Mouse (Mus musculus): ENCODE measurements around the gene Plp2. TPM values are rescaled to one million over a fixed set of nuclear protein-coding genes. Genes with fewer than 3 reads are reported as not detected.

Gene Plp2
- total RNA-seq, 2 experiments from 2014 or later, result 14.9 to 19.3 TPM

DNA sequence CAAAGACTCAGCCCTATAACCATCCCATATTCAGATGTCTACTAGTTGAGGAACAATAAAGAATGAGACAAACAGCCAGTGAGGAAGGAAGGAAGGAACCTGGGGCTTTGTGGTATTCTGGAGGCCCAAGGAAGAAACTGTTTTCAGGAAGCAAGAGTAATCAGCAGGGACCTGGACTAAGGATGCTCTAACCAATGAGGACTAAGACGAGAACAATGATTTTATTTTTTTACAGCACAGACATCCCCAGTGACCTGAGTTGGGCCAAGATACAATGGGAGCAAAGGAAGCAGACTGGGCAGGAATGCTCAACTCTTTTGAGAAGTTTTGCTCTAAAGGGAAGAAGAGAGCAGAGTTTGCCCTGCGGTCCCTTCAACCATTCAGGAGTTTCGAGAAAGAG lies 8.3 kb downstream of the Plp2 start:
- DNase-seq (ENCODE audit: low spot score in 2 of 2), result no peak

DNA sequence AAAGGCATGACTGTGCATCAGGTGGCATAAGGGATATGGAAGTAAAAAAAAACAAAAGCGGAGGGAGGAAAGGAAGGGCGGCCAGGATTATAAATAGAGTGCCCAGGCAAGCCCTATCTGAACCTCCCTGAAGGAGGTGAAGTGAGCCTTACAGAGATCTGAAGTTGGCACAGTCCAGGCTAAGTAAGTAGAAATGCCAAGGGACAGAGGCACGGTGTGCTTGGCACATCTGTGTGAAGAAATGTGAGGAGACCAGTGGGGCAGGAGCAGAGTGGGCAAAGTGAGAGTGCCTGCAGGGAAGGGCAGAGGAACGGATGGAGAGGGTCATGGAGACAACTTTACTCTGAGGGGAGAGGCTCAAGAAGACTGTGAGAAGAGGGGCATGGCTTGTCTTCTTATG lies 10.1 kb downstream of the Plp2 start:
- no peak for DNase-seq (ENCODE audit: low spot score in 2 of 2)

DNA sequence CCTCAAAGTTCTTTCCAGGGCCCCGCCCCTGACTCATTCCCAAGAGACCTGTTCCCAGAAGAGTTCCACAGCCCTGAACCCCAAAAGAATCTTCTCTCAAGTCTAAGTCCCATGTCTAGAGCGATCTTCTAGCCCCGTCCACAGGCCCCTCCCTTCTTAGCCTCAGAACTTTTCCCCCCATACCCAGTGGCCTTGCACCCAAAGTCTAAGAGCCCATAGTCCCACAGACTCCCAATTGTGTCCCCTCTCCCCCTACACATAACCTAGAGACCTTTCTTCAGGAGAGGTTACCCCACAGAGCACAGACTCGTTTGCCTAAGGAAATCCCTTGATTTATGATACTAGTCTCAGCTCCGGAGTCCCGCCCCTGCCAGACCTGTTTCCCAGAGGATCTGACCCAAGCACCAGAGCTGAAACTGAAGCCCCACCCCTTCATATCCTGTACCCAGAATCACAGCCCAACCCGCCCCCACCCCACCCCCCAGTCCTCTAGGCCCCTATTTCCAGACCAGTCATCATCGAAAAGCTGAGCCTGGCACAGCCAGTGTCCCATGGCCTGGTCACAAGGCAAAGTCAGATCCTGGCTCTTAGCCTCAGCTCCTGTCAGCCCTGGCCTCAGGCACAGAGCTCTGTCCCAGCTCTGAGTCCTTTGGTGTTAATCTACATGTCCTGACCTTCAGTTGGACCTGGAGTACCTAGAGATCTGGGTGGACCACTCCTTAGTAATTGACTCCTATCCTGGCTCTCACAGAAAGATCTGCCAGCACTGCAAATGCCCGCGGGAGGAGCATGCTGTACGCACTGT lies 12.2 kb downstream of the Plp2 start:
- DNase-seq (ENCODE audit: low spot score in 2 of 2), result no peak

DNA sequence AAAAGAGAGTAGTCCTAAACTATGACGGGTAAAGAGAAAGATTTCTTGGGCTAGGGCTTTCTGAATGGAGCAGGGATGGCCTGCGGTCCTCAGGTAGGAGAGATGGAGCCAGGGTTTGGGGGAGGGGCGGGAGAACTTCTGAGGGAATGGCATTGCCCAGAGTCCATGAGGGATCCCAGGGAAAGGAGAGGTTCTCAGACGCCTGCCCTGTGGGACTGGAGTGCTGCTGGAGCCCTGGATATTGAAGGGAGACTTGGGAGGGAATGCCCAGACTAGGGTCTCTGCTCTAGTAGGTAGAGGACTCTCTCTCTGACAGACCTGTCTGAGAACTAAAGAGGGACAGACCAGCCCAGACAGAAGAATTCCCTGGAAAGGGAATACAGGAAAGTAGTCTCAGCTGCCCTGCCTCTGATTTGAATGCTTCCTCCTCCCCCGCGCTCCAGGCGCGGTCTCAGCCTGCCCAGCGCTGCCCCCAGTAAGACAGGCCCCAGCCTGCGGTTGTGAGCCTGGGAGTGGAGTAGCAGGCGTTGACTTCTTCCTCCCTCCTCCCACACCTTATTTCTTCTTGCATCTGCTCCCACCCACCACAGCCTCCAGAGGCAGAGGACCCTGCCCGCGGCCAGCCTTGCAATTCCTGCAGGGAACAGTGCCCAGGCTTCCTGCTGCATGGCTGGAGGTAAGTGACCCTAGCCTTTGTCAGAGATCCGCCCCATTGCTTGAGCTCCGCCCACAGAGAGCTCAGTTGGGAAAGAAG lies 13.0 kb downstream of the Plp2 start:
- DNase-seq (ENCODE audit: low spot score in 2 of 2), result no peak

DNA sequence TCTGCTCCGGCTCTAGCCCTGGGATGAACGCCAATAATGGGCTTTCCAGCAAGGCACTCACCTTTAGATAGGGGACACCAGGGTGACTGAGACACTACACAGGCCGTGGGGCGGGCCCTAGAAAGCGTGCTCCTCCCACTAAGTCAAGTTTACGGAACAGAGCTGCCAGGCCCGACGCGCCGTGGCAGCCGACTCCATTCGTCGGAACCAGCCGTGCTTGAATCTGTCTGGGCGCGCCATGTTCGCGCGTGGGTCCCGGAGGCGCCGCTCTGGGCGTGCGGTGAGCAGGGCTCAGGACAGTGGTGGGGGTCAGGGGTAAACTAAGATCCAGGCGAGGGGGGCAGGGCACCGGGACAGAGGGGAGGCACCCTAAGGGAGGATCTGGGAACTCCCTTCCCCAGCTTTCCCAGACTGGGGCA lies 14.0 kb downstream of the Plp2 start, which contains the start of gene Prickle3:
TSS of gene Prickle3 (plus strand) at position 40 of the 419 bp plus-strand sequence.
- DNase-seq (ENCODE audit: low spot score in 2 of 2), result no peak

DNA sequence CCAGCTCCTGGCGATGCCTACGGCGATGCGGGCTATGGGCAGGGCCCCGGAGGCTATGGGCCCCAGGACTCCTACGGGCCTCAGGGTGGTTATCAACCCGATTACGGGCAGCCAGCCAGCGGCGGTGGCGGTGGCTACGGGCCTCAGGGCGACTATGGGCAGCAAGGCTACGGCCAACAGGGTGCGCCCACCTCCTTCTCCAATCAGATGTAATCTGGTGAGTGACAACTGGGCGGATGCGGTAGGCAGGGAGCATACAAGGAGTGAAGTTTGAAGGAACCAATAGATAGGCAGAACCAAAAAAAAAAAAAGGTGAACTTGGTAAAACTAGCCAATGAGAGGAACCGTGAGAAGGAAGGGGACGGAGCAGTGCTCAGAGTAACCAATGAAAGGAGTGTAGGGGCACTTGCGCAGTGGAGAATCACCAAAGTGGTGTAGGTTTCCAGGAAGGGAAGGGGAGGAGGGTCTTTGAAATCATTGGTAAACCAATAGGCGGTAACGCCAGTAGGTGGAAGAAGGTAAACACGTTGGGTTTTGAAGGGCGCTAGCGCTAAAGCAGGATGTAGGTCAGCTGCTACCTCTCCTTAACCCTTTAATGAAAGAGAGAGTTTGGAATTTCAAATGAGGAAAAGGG lies 22.4 kb downstream of the Plp2 start:
- DNase-seq (ENCODE audit: low spot score in 2 of 2), result peak; percentile 65 to 69

DNA sequence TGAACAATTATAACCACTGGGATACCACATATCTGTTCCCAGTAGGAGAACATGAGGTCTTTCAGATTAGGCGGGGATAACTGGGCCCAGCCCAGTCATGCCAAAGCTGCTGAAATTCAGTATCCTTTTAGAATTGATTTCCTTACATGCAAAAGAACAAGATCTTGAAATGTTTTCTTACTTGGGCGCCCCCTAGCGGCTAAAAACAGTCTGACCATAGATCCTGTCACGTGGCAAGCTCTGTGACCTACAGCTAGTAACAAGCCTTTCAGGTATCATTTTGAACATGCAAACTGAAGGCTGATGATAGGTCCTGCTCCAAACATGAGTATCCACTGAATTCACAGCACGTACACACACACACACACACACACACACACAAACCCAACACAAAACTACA lies 25.8 kb downstream of the Plp2 start:
- peak; percentile 75 to 80 for DNase-seq (ENCODE audit: low spot score in 2 of 2)

DNA sequence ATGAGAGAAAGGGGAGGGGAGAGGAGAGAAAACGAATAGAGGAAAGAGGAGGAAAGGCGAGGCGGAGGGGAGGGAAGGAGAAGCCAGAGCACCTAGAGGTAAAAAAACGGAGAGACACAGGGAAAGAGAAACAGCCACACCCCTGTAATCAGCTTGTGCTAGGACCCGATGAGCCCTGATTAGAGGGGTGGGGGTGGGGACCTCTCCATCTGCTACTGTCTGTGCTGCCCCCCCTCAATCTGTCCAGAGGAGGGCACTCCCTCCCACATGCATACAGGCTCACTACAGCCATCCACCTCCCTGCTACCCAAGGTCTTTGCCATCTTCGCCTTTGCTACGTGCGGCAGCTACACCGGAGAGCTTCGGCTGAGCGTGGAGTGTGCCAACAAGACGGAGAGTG lies 30.4 kb downstream of the Plp2 start:
- DNase-seq (ENCODE audit: low spot score in 2 of 2), result no peak

DNA sequence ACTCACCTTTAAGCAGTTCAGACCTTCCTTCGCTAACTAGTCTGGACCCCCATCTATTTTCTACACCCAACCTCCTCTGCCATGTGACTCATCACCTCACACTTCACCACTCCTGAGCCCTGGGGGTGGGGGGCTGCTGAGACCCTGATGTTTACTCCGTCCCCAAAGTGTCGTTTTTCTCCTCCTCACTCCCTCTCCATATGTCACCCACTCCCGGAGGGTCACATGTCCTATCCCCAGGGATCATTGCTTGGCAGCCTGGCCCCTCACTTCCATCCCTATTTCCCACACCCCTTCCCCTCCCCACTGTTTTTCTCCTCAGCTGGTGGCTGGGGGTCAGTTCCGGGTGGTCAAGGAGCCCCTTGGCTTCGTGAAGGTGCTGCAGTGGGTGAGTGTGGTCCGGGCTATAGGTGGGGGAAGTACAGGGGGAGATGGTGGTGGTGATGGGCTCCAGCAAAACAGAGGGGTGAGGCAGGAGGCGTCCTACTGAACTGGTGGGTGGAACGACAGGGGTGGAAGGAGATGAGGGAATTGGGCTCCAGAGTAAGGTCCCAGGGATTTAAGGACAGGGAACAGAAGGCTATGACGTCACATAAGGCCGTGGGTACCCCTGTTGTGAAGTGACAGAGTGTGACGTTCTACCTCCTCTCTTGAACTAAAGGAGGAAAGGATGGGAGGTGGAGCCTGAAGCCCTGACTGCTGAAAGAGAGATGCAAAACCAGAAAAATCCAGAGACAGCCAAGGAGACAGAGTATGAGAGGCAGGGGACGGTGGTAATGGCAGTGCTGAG lies 31.5 kb downstream of the Plp2 start:
- DNase-seq (ENCODE audit: low spot score in 2 of 2), result no peak

DNA sequence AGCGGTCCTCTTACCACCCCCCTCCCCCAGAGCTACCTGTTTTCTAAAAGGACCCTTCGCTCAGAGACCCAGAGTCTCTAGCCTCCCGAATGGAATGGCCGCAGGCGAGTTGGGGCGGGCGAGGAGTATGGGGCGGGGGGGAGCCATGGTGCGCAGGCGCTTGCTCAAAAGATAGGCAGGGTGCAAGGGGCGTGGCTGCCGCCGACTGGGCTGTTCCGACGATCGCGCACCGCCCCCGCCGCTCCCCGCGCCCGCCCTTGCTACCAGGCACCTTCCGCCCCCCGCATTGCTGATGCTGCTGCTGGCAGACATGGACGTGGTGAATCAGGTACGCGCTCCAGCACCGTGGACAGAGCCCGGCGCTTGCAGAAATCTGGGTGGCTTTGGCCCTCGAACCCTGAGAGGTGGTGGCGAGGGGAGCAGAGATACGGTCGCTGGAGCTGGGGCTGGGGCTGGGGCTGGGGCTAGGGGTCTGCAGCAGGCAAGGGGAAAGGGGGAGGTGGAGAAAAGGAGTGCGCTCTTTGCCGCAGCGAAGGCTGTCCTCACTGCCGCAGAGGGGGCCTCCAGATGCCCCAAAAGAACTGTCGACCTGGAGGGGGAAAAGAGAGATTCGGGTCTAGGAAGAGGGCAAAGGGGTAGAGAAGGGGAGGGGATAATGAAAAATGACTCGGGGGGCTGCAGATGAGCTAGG lies 32.6 kb downstream of the Plp2 start, which contains the start of gene Syp:
TSS of gene Syp (plus strand) at position 71 of the 691 bp plus-strand sequence.
- peak; percentile 88 to 89 for DNase-seq (ENCODE audit: low spot score in 2 of 2)

DNA sequence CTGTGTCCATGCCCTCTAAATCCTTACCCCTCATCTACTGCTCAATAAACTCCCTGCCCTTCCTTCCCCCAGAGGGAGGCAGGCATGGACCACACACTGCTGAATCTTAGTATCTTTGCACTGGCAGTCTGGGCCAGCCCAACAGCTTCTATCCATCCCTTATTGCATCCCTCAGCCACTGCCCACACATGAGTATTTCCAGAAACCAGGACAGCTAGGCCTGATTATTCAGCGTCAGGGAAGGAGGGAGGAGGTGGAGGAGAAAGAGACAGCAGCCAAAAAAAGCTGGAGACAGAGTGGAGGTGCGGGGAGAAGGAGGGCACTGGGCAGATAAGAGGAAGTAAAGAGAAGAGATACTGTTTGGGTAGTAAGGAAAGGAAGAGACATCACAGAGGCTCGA lies 36.1 kb downstream of the Plp2 start:
- DNase-seq (ENCODE audit: low spot score in 2 of 2), result no peak

DNA sequence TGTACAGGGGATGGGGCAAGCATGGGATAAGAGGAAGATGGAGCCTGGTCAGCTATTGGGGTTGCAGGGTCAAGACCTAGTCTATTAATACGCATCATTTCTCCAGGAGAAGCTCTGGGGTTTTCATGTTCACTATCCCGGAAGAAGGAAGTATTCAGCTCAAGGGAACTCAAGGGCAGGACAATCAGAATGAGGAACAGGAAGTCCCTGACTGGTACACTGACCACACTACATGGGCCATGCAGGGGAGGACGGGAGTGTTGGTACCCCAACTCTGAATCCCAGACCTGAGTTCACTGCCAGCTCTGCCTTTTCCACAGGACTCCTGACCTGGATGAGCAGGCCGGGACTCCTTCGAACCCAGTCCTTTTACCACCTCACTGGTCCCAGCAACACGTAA lies 38.6 kb downstream of the Plp2 start:
- DNase-seq (ENCODE audit: low spot score in 2 of 2), result no peak

Other genes with a start within 250 kb of the Plp2 start
- under 1 TPM; 0.21 to 0.22 TPM for gene Foxp3, start 97.7 kb downstream of the Plp2 start, total RNA-seq (2021)
- gene Ppp1r3f, start 97.1 kb downstream of the Plp2 start, total RNA-seq (2021), result 10 to 100 TPM; 13.1 to 14.1 TPM
- 10 to 100 TPM; 21.3 to 23.4 TPM for gene Ccdc22, start 65.9 kb downstream of the Plp2 start, total RNA-seq (2021)
- gene Cacna1f, start 64.3 kb downstream of the Plp2 start, total RNA-seq (2021), result not detected
- gene Syp, start 32.9 kb downstream of the Plp2 start, total RNA-seq (2021), result 1,000 to 10,000 TPM; 1,418 to 1,453 TPM
- 1 to 10 TPM; 2.0 TPM for gene Prickle3, start 14.1 kb downstream of the Plp2 start, total RNA-seq (2021)
- under 1 TPM in 1 of 2 experiments, not detected in 1; 0.42 TPM for gene Magix, start 9.9 kb upstream of the Plp2 start, total RNA-seq (2021)
- 10 to 100 TPM; 35.5 to 38.4 TPM for gene Gpkow, start 25.7 kb upstream of the Plp2 start, total RNA-seq (2021)
- 10 to 100 TPM; 34.3 to 41.8 TPM for gene Wdr45, start 42.9 kb upstream of the Plp2 start, total RNA-seq (2021)
- not detected for gene Gm45208, start 50.9 kb upstream of the Plp2 start, total RNA-seq (2021)
- gene Praf2, start 57.0 kb upstream of the Plp2 start, total RNA-seq (2021), result 10 to 100 TPM; 85.0 to 98.9 TPM
- gene Ccdc120, start 79.5 kb upstream of the Plp2 start, total RNA-seq (2021), result 10 to 100 TPM; 23.0 to 24.5 TPM
- 10 to 100 TPM; 28.8 to 38.6 TPM for gene Tfe3, start 91.2 kb upstream of the Plp2 start, total RNA-seq (2021)
- 10 to 100 TPM; 86.1 to 93.0 TPM for gene Gripap1, start 118.4 kb upstream of the Plp2 start, total RNA-seq (2021)
- gene Kcnd1, start 150.9 kb upstream of the Plp2 start, total RNA-seq (2021), result 10 to 100 TPM; 11.8 to 12.0 TPM
- gene Otud5, start 170.0 kb upstream of the Plp2 start, total RNA-seq (2021), result 10 to 100 TPM; 67.3 to 67.8 TPM
- 10 to 100 TPM; 39.1 to 39.9 TPM for gene Pim2, start 206.9 kb upstream of the Plp2 start, total RNA-seq (2021)
- gene Slc35a2, start 212.6 kb upstream of the Plp2 start, total RNA-seq (2021), result 10 to 100 TPM; 46.7 to 47.4 TPM
- gene Pqbp1, start 227.9 kb upstream of the Plp2 start, total RNA-seq (2021), result 10 to 100 TPM; 79.4 to 87.7 TPM
- 10 to 100 TPM; 31.8 to 33.2 TPM for gene Timm17b, start 228.0 kb upstream of the Plp2 start, total RNA-seq (2021)
- gene Gm10491, start 236.4 kb upstream of the Plp2 start, total RNA-seq (2021), result not detected
- gene Gm10490, start 238.2 kb upstream of the Plp2 start, total RNA-seq (2021), result not detected
- 100 to 1,000 TPM; 307 to 355 TPM for gene Pcsk1n, start 248.4 kb upstream of the Plp2 start, total RNA-seq (2021)

Measured in layer of hippocampus, postnatal 10 days (tissue).